Mouse (Mus musculus): ENCODE measurements at regions not wholly inside any gene's neighbourhood (a gene's known extent, or its start where the extent isn't known, plus 50 kb on each side); places are given as distances from the start of the nearest gene placed in this dataset.
"Not testable (repeated sequence)": the region's sequence is repeated elsewhere in the genome, so short reads cannot be mapped to it uniquely, and the experiment has no call there.

DNA sequence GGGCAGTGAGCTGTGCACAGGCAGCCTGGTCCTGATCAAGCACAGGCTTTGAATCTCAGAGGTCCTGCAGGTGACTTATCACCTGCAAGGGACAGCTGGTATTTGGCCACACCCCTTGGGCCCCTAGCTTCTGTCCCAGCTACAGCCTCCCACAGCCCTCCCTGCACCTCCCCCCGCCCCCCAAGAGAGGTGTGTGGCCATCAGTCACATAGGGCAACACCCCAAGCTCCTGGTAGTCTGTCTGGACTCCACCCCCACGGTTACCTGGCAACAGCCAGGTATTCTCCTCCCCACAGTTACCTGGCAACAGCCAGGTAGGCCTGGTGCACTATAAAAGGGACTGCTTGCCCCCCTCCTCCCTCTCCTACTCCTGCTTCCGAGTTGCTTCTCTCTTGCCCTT is 98.0 kb downstream of the H2al2a start:
- no peak for DNase-seq (ENCODE audit: low read depth in 1 of 2, low spot score in 2 of 2)

- DNase-seq (ENCODE audit: low read depth in 1 of 2, low spot score in 2 of 2) = no peak
Measured at GRCm38 (mm10) chr2:17896036-17896435, 100.7 kb downstream of the H2al2a start.

GRCm38 (mm10) chr2:17892661-17893060 is 104.1 kb downstream of the H2al2a start:
- not testable (repeated sequence) for DNase-seq (ENCODE audit: low read depth in 1 of 2, low spot score in 2 of 2)

- DNase-seq (ENCODE audit: low read depth in 1 of 2, low spot score in 2 of 2) = no peak
Measured at GRCm38 (mm10) chr2:17887699-17888098, 109.1 kb downstream of the H2al2a start.

DNA sequence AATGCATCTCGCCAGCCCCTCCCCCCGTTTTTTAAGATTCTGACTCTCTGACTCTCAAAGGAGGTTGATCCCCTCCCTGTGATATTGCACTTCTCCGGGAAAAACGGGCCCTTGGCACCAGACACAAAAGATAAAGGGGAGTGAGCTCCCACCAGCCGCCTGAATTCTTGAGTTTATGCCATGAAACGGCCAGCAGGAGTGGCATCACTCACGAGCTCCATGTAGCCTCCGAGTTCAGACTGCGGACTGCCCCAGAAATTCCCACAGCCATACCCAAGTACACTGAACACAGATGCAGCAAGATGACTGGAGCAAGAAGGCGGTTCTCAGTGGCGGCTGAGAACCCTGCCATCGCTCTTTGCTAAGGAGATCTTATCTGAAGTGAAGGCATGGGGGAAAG is 114.4 kb downstream of the H2al2a start:
- no peak for DNase-seq (ENCODE audit: low read depth in 1 of 2, low spot score in 2 of 2)

DNA sequence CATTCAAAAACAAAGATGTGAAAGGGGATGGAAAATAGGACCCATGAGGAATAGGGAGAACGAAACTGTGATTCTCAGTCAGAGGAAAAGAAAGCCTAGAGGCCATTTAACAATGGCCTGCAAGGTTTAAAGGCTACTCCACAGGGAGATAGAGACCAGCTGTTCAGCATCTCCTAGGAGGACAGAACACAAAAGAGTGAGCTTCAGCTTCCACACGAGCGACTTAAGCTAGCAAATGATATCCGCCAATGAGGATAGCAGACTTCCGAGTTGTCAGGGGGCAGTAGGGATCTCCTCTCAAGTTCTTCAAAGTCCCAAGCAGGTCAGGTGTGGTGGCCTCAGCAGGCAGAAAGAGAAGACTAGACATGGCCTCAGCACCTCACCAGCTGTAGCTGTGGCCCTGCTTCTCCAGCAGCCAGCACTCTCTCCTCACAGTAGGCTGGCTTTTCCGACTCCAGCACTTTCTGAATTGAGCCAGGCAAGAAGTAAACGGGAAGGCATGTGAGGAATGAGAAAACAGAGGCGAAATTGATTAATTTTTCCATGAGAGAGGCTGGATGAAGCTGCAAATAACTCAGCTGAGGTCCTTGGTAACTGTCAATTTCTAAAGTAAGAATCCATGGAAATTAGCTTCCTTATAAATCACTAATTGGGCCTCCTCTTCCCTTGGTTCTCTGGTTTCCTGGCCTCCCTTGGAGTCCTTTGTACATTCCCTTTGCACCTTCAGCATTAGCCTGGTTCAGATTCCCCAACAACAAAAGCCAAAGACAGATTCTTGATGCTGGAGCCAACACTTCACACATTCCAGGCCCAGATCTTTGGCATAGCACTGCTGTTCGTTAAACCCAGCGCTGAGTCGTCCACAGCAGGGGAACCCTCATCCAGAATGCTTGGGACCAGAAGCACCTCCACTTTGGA is 115.7 kb downstream of the H2al2a start:
- DNase-seq (ENCODE audit: low read depth in 1 of 2, low spot score in 2 of 2) = no peak

- DNase-seq (ENCODE audit: low read depth in 1 of 2, low spot score in 2 of 2) = no peak
Measured at GRCm38 (mm10) chr2:17877901-17878300, 118.9 kb downstream of the H2al2a start.

DNA sequence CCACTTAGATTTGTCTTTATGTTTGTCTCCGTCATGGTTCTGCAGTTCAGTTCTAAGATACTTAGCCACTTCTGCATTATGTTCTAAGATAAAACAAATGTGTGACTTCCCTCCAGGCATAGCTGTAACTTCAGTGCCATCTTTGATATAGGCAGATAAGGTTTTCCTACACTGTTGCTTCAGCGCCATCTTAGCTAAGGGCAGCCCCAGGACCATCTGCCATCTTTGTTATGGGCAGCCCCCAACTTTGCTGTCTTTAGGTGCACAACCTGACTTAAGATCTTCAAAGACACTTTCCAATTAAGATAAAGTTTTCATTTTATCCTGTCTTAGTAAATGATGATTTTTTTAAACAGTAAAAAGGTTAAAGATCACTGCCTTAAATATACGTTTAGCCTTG is 119.8 kb downstream of the H2al2a start:
- DNase-seq (ENCODE audit: low read depth in 1 of 2, low spot score in 2 of 2) = no peak

- DNase-seq (ENCODE audit: low read depth in 1 of 2, low spot score in 2 of 2) = no peak
Measured at GRCm38 (mm10) chr2:17876155-17876554, 120.6 kb downstream of the H2al2a start.

DNA sequence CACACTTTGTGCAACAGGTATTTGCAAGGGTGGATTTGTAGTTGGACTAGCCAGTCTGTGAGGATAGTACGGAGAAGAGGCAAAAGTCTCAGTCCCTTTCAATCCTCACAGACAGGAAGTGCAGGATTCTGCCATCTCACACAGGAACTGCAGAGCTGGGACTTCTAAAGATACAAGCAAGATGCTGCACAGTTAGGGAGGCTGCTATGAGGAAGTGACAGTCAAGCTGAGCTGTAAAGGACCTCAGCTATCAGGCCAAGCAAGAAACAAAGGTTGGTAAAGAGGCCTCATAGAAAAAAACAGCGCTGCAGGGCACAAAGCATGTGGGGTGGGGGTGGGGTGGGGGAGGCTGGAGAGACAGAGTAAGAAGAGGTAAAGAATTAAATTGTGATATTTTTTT is 126.2 kb downstream of the H2al2a start:
- DNase-seq (ENCODE audit: low read depth in 1 of 2, low spot score in 2 of 2) = no peak

- DNase-seq (ENCODE audit: low read depth in 1 of 2, low spot score in 2 of 2) = no peak
Measured at GRCm38 (mm10) chr2:17868145-17868544, 128.6 kb downstream of the H2al2a start.

GRCm38 (mm10) chr2:17867341-17867740 is 129.4 kb downstream of the H2al2a start:
- DNase-seq (ENCODE audit: low read depth in 1 of 2, low spot score in 2 of 2) = no peak

GRCm38 (mm10) chr2:17861765-17862495 is 130.7 kb upstream of the Nebl start:
- no peak for DNase-seq (ENCODE audit: low read depth in 1 of 2, low spot score in 2 of 2)

DNA sequence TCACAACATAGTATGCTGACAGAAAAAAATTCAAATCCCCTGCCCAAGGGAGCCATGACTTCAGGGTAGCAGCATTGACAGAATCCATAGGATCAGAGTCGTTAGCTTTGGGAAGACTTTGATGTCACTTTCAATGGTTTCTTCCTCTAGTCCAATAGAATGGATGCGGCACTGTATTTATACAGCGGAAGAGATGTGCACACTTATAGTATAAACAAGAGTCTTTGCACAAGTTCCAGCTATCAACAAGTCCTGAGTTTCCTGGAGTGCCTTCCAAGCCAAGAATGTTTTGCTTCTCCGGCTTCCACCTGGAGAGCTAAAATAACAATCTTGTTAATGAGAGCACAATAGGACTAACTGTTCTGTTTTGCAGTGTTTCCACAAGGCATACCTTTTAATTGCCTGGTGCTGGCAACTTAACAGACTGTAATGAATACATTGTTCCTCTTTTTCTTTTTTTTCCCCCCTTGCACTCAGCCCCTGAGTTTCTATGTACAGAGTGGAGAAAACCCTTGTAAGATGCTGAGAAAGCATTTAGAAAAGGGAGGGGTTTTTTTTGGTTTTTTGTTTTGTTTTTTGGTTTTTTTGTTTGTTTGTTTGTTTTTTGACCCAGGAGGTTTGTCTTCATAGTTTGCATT is 129.8 kb upstream of the Nebl start:
- no peak for DNase-seq (ENCODE audit: low read depth in 1 of 2, low spot score in 2 of 2)

DNA sequence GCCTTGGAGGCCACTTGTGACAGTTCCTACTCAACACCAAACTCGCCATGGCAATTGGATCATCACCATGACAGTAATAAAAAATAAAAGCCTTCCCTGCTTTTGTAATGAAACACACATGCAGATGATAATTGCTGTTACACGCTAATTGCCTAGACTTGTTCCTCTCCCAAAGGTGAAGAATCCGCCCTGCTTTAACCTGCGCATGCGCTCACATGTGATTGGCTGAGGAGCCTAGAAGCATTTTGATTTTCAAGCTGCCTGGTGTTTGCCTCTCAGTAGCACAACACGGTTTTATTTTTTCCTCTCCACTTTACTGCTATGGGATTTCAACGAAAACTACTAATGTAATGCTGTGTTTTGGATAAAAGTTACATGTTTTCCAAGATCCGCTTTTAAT is 128.0 kb upstream of the Nebl start:
- DNase-seq (ENCODE audit: low read depth in 1 of 2, low spot score in 2 of 2) = no peak

DNA sequence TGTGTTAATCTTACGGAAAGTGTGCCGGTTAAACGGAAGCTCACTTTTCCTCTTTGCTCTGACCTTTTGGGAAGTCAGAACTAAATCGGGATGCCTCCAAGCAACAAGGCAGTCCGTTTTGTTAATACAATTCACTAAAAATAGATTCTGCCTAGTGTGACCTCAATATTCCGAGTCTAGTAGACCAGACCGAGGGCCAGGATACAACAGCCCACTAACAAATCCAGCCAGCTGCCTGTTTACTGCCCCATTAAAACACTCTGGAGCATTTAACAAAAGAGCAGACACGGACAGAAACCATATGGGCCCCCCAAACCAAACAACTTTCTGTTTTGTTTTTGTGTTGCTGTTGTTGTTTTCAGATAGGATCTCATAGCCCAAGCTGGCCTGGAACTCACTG is 127.1 kb upstream of the Nebl start:
- no peak for DNase-seq (ENCODE audit: low read depth in 1 of 2, low spot score in 2 of 2)

- DNase-seq (ENCODE audit: low read depth in 1 of 2, low spot score in 2 of 2) = no peak
Measured at GRCm38 (mm10) chr2:17855566-17856264, 124.5 kb upstream of the Nebl start.

DNA sequence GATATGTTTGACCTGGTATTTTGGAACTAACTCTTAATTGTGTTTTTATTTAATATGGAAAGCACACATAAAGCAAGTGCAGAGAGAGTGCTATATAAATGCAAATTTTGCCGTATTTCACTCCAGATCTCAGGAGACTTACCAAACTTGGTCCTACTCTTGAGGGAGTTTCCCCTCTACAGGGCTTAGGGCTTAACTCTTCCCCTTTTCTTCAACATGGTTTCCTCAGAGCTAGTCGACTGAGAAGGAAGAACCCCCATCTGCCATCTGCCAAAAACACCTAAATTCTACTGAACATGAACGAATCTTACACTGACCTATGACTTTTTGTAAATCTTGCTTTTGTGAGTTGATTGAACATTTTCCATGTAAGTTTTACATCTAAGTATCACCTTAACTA is 122.8 kb upstream of the Nebl start:
- DNase-seq (ENCODE audit: low read depth in 1 of 2, low spot score in 2 of 2) = no peak

DNA sequence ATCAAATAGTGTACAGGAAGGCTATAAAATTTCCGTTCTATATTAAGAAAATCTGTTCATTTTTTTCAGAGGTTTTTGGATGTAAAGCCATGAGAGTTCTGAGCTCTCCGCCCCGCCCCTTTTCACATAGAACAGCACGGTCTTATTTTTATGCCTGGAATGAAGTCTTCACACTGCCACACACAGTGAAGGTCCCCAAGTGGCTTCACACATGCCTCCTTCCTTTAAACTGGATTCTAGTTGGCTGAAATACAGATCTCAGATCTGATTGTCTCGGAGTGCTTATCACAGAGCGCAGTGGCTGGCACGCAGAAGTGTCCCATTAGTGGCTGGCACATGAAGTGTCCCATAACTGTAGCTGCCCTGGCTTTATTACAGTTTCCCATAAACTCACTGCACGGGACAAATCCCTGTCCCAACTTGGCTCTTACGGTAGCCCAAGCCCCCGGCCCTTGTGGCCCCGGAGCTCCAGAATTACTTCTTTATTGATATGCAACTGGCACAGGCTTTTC is 122.3 kb upstream of the Nebl start:
- no peak for DNase-seq (ENCODE audit: low read depth in 1 of 2, low spot score in 2 of 2)

- no peak for DNase-seq (ENCODE audit: low read depth in 1 of 2, low spot score in 2 of 2)
Measured at GRCm38 (mm10) chr2:17852740-17853499, 121.7 kb upstream of the Nebl start.

All from monocyte, adult 2 months (primary cell).